ENCODE assay signal across 15 mouse cellular contexts in the genomic region with DNA sequence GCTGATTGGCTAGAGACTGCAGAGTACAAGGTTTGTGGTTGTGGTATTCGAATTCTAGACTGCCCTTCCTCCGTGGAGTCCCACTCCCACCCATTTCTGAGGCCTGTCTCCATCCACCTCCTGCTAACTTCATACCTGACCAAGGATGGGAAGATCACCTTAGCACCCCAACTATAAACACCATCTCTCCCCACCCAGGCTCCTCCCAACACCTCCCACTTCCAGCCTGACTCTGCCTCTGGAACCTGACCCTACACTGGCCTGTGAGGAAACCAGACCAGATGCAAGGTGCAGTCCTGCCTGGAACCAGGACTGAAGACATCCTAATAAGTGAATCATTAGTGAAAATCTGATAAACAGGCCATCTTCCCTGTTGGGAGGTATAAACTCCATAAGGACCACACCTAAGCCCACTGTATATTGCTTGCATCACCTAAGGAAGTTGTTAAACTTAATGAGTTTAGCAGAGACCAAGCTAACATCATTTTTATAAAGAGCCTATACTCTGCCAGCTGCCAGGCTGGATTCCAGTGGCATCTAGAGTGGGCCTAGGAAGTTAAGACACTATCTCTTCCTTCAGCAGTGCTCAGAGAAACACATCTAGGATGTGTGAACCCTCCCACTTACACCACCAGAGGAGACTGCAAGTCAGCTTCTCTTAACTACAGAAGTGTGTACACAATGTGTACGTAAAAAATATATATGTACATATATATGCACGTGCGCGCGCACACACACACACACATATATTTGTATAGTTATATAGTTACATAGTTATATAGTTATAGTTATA.
"Had no signal": no experiment of that assay in that cellular context is flagged by ENCODE, and none has a peak within 500 bp of the region (broad histone marks: within the 10 kb centered on the region; RNA-seq: fewer than 3 reads in every experiment).

No protein-coding gene starts in this region.

- H3K9ac ChIP-seq: limb, embryonic 12.5 days; limb, embryonic 15.5 days; liver, embryonic 14.5 days; liver, postnatal 0 days; lung, embryonic 14.5 days; midbrain, embryonic 13.5 days had no signal

- H3K4me2 ChIP-seq: limb, embryonic 12.5 days; limb, embryonic 15.5 days; liver, embryonic 11.5 days; lung, embryonic 14.5 days; midbrain, embryonic 13.5 days had no signal

- H3K4me1 ChIP-seq: midbrain, embryonic 13.5 days had no signal

- H3K27me3 ChIP-seq: limb, embryonic 12.5 days; limb, embryonic 15.5 days; midbrain, embryonic 13.5 days had no signal

- H3K4me3 ChIP-seq: limb, embryonic 12.5 days; limb, embryonic 15.5 days; midbrain, embryonic 13.5 days had no signal

- H3K9me3 ChIP-seq: limb, embryonic 12.5 days; limb, embryonic 15.5 days; midbrain, embryonic 13.5 days had no signal

- DNase-seq: kidney, adult 2 months; kidney, postnatal 14 days; kidney, postnatal 4 days; left cerebral cortex, postnatal 4 days; liver, postnatal 0 days; lung, embryonic 14.5 days; thymus, postnatal 25 days had no signal

- H3K27ac ChIP-seq: limb, embryonic 12.5 days; limb, embryonic 15.5 days; liver, embryonic 14.5 days; macrophage; midbrain, embryonic 13.5 days had no signal

- ATAC-seq: liver, postnatal 0 days; lung, postnatal 0 days; midbrain, embryonic 13.5 days; midbrain, embryonic 16.5 days had no signal

- H3K36me3 ChIP-seq: limb, embryonic 12.5 days; limb, embryonic 15.5 days; midbrain, embryonic 13.5 days had no signal
